Mouse (Mus musculus): ENCODE results near the gene Srd5a1. TPM values are rescaled to one million over a fixed set of nuclear protein-coding genes. Genes with fewer than 3 reads are reported as not detected.
A peak's percentile ranks its signal among the peaks of the same experiment; 100 is the strongest.

The Srd5a1 gene
- total RNA-seq, 1 experiment from 2014 or later, result 2.8 TPM

DNA sequence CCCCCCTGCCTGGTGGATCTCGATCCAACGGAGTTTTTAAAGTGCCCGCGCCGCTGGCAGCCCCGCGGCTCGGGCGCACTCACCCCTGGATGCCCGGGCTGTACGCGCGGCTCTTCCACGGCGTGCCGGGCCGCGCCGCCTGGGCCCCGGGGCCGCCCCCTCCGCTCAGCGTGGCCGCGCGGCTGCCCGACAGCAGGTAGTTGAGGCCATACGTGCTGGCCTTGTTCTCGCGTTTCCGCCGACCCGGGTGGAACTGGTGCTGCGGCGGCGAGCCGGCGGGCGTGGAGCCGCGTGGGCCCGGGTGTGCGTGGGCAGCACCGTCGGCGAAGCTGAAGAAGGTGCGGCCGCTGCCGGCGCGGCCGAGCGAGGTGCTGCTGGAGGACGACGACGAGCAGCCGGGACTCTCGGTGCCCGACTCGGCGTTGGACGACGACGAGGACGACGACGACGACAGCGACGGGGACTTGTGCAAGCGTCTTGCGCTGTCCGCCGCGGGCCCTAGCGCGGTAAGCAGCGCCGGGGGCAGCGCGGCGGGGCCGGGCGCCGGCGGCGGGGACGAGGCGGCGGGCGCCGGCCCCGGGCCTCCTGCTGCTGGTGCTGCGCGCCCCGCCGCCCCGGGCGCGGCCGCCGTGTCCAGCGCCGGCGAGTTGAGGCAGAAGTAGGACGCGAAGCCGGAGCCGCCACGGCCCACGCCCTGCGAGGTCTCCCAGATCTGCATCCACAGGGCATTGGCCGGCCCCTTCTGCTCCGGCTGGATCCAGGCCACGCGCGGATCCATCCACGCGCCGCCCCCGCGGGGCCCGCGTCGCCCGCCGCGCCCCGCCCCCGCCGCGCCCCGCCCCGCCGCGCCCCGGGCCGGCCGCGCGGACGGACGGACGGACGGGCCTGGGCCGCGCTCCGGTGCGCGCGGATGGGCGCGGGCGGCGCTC is 77.6 kb downstream of the Srd5a1 start, which contains the start of gene Nsun2:
TSS of gene Nsun2 (plus strand) at position 342 of the 929 bp plus-strand sequence.
- no peak for ATAC-seq (replicated peaks in 1 of 2; ENCODE audit: insufficient read depth in 1 of 2, low FRiP score in 2 of 2, low TSS enrichment in 1 of 2, low read depth in 1 of 2, poor library complexity in 2 of 2, severe bottlenecking in 2 of 2)

DNA sequence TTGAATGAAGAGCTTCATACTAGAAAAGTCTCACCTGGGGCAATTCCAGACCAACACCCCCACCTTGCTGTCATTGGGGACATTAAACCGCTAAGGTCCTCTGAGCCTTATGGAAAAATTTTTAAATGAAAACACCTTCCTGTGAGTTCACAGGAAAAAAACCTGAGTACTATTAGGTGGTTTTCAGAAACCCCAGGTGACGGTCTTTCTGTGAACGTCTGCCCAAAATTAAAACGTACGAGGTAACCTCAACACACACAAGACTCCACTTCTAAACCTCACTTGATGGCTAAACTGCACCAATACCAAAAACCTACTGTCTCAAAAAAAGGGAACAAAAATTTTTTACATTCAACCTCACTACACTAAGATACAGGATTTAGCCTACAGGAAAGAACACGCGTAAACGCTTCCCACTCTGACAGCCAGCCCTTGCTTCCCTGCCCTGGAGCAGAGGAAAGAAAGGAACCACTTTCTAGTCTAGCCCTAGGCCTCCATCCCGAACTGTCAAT is 78.3 kb downstream of the Srd5a1 start:
- ATAC-seq (replicated peaks in 1 of 2; ENCODE audit: insufficient read depth in 1 of 2, low FRiP score in 2 of 2, low TSS enrichment in 1 of 2, low read depth in 1 of 2, poor library complexity in 2 of 2, severe bottlenecking in 2 of 2), result 0 out of 4 replicates have a peak, but pooled peaks of 1 of the 2 experiments have one; percentile 3

DNA sequence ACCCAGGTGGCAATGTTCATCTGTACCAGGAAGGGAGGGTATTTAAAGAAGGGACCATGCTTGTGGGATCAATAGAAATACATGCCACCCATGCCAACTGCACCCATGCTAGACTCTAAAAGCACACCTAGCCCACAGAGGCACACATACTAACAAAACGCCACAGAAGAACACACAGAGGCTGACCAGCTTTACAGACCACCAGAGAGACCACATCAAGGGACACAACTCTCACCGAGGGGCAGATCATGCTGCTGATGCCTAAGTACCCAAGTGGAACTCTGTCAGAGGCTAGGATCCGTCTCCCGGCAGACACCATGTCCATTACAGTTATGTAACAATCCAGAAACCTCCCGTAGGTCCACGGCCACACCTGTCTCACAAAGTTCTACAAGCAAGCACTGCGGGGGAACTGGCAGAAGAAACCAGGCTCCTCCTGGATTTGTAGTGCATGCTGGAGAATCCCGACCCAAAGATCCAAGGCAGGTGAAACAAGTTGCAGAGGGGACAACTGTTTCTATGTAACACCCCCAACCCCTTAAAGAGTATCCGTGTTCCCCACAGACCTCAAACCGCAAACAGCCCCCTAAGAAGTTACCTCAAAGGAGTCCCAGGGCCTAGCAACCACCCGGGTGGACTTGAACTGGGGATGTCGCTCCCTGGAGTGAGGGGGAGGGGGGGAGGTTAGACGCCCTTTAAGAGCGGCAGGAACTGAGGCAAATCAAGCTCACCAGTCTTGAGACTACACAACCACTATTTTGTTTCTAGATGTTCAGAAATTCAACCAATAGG is 78.9 kb downstream of the Srd5a1 start:
- ATAC-seq (replicated peaks in 1 of 2; ENCODE audit: insufficient read depth in 1 of 2, low FRiP score in 2 of 2, low TSS enrichment in 1 of 2, low read depth in 1 of 2, poor library complexity in 2 of 2, severe bottlenecking in 2 of 2), result no peak

DNA sequence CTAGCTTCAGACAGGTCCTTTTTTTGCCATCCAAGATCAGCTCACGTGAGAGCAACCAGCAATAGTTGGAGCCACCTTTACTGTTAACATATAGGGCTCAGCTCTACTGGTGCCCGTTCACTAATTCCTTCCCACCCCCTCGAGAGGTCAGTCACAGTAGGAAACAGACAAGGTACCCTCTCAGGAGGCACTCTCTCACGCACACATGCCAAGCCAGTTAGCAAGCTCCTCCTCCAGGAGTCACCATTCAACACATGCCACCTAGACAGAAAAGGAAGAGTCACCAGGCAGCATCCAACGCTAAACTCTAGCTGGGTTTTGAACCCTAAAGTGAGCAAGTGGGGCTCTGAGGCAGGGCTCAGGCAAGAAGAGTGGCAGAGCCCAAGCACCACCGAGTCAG is 79.8 kb downstream of the Srd5a1 start:
- no peak for ATAC-seq (replicated peaks in 1 of 2; ENCODE audit: insufficient read depth in 1 of 2, low FRiP score in 2 of 2, low TSS enrichment in 1 of 2, low read depth in 1 of 2, poor library complexity in 2 of 2, severe bottlenecking in 2 of 2)

DNA sequence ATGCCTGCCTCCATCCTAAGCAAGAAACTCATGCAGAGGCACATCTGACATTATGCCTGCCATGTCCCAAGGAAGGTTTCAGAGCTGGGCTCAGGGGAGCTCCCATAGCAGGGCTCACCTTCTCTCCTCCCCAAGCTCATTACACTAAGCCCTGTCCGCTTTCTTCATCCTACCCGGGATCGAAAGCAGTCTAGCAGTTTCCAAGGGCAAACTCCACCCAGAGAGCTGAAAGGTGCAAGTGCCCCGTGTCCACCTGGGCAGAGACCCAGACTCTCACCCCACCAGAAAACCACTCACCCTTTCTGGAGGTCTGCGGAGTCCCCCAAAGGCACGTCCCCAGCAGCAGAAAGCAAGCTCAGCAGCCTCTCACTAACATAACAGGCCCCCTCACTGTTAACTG is 80.3 kb downstream of the Srd5a1 start:
- no peak for ATAC-seq (replicated peaks in 1 of 2; ENCODE audit: insufficient read depth in 1 of 2, low FRiP score in 2 of 2, low TSS enrichment in 1 of 2, low read depth in 1 of 2, poor library complexity in 2 of 2, severe bottlenecking in 2 of 2)

DNA sequence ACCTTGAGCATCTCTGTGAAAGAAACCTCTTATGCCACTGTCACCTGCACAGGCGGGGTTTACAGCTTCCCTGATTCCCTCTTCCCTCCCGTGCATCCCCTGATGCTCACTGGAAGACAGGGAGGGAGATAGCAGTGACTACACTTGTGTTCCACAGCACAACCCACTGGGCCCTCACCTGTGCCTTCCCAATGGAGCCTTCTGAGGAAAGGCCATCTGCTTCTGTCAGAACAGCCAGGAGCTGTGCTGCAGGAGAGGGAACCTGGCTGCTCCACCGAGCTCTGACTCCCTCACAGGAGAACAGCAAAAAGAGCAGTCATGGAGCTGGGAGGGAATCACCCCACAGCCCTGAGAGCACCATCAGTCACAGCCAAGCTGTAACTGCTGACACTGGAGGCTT is 81.1 kb downstream of the Srd5a1 start:
- ATAC-seq (replicated peaks in 1 of 2; ENCODE audit: insufficient read depth in 1 of 2, low FRiP score in 2 of 2, low TSS enrichment in 1 of 2, low read depth in 1 of 2, poor library complexity in 2 of 2, severe bottlenecking in 2 of 2), result no peak

DNA sequence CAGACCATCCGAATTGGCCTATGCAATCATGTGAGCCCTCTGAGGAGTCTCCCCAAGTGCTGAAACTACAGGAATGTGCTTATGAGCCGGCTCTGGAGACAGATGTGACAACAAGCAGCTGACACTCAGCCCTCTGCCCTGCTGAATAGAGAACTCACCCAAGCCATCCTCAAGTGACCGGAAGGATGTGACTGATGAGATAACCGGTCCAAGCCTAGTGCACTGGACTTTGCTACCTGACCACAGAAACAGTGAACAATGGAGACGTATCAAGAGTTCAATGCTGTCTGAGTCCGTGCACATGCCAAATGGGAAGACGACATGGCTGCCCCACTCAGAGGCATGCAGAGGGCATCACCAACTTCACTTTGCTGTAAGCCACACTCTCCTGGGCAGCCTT is 82.7 kb downstream of the Srd5a1 start:
- no peak for ATAC-seq (replicated peaks in 1 of 2; ENCODE audit: insufficient read depth in 1 of 2, low FRiP score in 2 of 2, low TSS enrichment in 1 of 2, low read depth in 1 of 2, poor library complexity in 2 of 2, severe bottlenecking in 2 of 2)

DNA sequence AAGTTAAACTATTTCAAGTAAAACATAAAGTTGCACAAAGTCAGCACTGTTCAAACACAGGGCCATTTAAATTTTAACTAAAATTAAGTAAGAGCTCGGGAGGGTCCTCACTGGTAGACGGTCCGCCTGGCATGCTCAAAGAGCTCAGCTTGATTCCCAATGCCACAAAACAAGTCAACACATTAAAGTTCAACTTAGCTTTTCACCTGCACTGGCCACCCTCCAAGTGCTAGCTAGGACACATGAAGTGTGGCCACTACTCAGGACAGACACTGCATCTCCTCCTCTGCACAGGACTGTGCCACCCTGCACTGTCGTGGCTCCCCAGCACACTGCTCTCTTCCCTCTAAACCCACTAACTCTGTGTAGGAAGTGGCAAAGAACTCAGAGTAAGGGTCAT is 85.4 kb downstream of the Srd5a1 start:
- ATAC-seq (replicated peaks in 1 of 2; ENCODE audit: insufficient read depth in 1 of 2, low FRiP score in 2 of 2, low TSS enrichment in 1 of 2, low read depth in 1 of 2, poor library complexity in 2 of 2, severe bottlenecking in 2 of 2), result no peak

DNA sequence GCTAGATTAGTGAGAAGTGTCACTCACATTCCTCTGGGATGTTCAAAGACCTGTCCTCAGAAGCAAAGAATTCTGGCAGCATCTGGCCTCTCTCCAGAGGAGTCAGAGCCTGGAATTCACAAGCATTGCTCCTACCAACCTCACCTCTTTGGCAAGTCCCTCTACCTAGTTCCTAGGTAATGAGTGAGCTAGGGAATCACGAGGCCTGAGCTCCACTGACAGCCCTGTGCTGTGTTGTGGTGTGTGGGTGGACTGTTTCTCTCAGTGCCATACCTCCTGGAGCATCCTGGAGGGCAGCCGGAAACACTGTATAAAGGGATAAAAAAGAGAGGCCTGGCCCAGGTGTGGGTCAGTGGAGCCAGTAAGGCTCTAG is 87.1 kb downstream of the Srd5a1 start:
- no peak for ATAC-seq (replicated peaks in 1 of 2; ENCODE audit: insufficient read depth in 1 of 2, low FRiP score in 2 of 2, low TSS enrichment in 1 of 2, low read depth in 1 of 2, poor library complexity in 2 of 2, severe bottlenecking in 2 of 2)

Other genes starting within 250 kb of the Srd5a1 start
- gene Nsun2, start 77.7 kb downstream of the Srd5a1 start, total RNA-seq (2017), result 125 and 206 TPM in 2 replicates
- 11.7 and 11.8 TPM in 2 replicates for gene Tent4a, start 76.8 kb downstream of the Srd5a1 start, total RNA-seq (2017)
- gene Ube2ql1, start 128.4 kb upstream of the Srd5a1 start, total RNA-seq (2017), result not detected in 2 replicates
- gene Med10, start 191.0 kb upstream of the Srd5a1 start, total RNA-seq (2017), result 54.4 and 59.7 TPM in 2 replicates

All from hematopoietic stem cell, adult 5-6 weeks (primary cell).